Mouse (Mus musculus): ENCODE measurements around the gene Fam57b. TPM values are rescaled to one million over a fixed set of nuclear protein-coding genes. Genes with fewer than 3 reads are reported as not detected.
"Not testable (repeated sequence)": the region's sequence is repeated elsewhere in the genome, so short reads cannot be mapped to it uniquely, and the experiment has no call there.

Gene Fam57b
- polyA plus RNA-seq, 1 experiment from 2014 or later: not detected

DNA sequence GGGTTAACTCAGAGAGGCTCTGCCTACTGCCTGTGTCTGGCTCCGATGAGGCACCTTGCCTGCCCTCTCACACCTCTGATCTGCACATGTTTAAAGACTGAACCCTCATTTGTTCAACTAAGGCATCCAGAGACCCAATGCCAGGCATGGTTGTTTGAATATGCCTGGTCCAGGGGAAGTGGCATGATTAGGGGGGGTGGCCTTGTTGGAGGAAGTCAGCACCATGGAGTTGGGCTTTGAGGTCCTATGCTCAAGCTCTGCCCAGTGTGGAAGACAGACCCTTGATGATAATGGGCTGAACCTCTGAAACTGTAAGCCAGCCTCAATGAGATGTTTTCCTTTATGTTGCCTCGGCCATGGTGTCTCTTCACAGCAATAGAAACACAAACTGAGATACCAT lies 24.1 kb upstream of the Fam57b start:
- H3K27me3 ChIP-seq (ENCODE audit: control insufficient read depth, insufficient read depth, low read length): no peaks in the 10 kb centered on the region
- H3K4me2 ChIP-seq (ENCODE audit: low read depth, severe bottlenecking): no peak overlapping the region
- peaks cover 15% of the 10 kb centered on the region for H3K4me1 ChIP-seq (ENCODE audit: control insufficient read depth, insufficient read depth, low read length)
- 74% methylated on average over 2 of the region's 2 CpGs for WGBS
- ATAC-seq (ENCODE audit: insufficient number of reproducible peaks, low FRiP score, low TSS enrichment, low read depth): no peak
- H3K9ac ChIP-seq (ENCODE audit: low read length): no peak overlapping the region
- no peak overlapping the region for H3K27ac ChIP-seq (replicated peaks; ENCODE audit: low read depth, low read length)
- no peaks in the 10 kb centered on the region; the same call in 1 of the 2 replicates for H3K36me3 ChIP-seq (ENCODE audit: control insufficient read depth, insufficient read depth, low read length)
- no peak for DNase-seq (ENCODE audit: low spot score)
- no peak overlapping the region for H3K4me3 ChIP-seq (ENCODE audit: low read depth, low read length)
- no peaks in the 10 kb centered on the region for H3K9me3 ChIP-seq (ENCODE audit: control insufficient read depth, low read length)

GRCm38 (mm10) chr7:126774463-126774862 lies 23.0 kb upstream of the Fam57b start:
- H3K4me2 ChIP-seq (ENCODE audit: low read depth, severe bottlenecking): no peak overlapping the region
- H3K4me1 ChIP-seq (ENCODE audit: control insufficient read depth, insufficient read depth, low read length): peaks cover 15% of the 10 kb centered on the region
- DNase-seq (ENCODE audit: low spot score) (no peak), ATAC-seq (ENCODE audit: insufficient number of reproducible peaks, low FRiP score, low TSS enrichment, low read depth) (no peak)
- 88% methylated on average over 2 of the region's 2 CpGs for WGBS
- no peak overlapping the region for H3K9ac ChIP-seq (ENCODE audit: low read length)
- H3K9me3 ChIP-seq (ENCODE audit: control insufficient read depth, low read length): no peaks in the 10 kb centered on the region
- no peak overlapping the region for H3K27ac ChIP-seq (replicated peaks; ENCODE audit: low read depth, low read length)
- no peaks in the 10 kb centered on the region for H3K27me3 ChIP-seq (ENCODE audit: control insufficient read depth, insufficient read depth, low read length)
- H3K4me3 ChIP-seq (ENCODE audit: low read depth, low read length): no peak overlapping the region
- no peaks in the 10 kb centered on the region; the same call in 1 of the 2 replicates for H3K36me3 ChIP-seq (ENCODE audit: control insufficient read depth, insufficient read depth, low read length)

DNA sequence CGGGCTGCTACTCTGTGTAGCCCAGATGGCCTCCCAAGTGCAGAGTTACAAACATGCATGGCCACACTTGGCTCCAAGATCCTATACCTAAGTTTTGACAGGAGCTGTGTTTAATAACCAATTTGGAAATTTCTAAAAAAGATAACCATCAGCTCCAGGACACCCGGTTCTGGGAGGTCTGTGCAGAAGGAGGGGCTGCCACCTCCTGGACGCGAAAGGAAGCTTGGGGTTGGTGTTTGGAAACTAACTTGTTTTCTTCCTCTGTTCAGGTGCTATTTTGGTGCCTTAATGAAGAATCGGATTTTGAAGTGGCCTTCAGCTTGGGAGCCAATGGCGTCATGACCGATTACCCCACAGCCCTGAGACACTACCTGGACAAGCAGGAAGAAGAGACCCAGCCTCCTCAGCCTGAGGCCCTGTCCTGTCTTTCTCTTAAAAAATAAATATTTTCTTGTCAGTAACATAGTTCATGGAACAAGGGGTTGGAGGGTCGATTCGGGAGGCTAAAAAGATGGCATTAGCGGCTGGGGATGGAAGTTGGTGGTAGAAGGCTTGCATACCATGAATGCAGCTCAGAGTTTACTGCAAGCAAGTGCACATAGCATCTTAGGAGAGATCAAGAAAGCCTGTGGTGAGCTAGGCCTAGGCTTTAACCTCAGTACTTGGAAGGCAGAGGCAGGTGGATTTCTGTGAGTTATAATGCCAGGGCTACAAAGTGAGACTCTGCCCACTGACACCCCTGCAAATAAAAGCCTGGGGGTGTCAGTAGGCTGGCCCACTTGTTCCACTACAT lies 22.1 kb upstream of the Fam57b start:
- no peak for DNase-seq (ENCODE audit: low spot score)
- H3K27me3 ChIP-seq (ENCODE audit: control insufficient read depth, insufficient read depth, low read length): no peaks in the 10 kb centered on the region
- H3K9ac ChIP-seq (ENCODE audit: low read length): no peak overlapping the region; the same call in 1 of the 2 replicates
- 84% methylated on average over 10 of the region's 10 CpGs for WGBS
- H3K4me2 ChIP-seq (ENCODE audit: low read depth, severe bottlenecking): peak overlapping the region; percentile 93; the same call in 1 of the 2 replicates
- H3K4me1 ChIP-seq (ENCODE audit: control insufficient read depth, insufficient read depth, low read length): peaks cover 15% of the 10 kb centered on the region
- no peaks in the 10 kb centered on the region; the same call in 1 of the 2 replicates for H3K36me3 ChIP-seq (ENCODE audit: control insufficient read depth, insufficient read depth, low read length)
- H3K4me3 ChIP-seq (ENCODE audit: low read depth, low read length): no peak overlapping the region
- no peak for ATAC-seq (ENCODE audit: insufficient number of reproducible peaks, low FRiP score, low TSS enrichment, low read depth)
- no peaks in the 10 kb centered on the region for H3K9me3 ChIP-seq (ENCODE audit: control insufficient read depth, low read length)
- H3K27ac ChIP-seq (replicated peaks; ENCODE audit: low read depth, low read length): peak overlapping the region; percentile 56

GRCm38 (mm10) chr7:126775978-126776234 lies 21.6 kb upstream of the Fam57b start:
- H3K4me2 ChIP-seq (ENCODE audit: low read depth, severe bottlenecking): peak overlapping the region; percentile 93
- no peak overlapping the region; the same call in 1 of the 2 replicates for H3K9ac ChIP-seq (ENCODE audit: low read length)
- H3K27me3 ChIP-seq (ENCODE audit: control insufficient read depth, insufficient read depth, low read length): no peaks in the 10 kb centered on the region
- H3K27ac ChIP-seq (replicated peaks; ENCODE audit: low read depth, low read length): peak overlapping the region; percentile 56
- peak overlapping the region; percentile 73; the same call in 1 of the 2 replicates for H3K4me3 ChIP-seq (ENCODE audit: low read depth, low read length)
- peaks cover 15% of the 10 kb centered on the region for H3K4me1 ChIP-seq (ENCODE audit: control insufficient read depth, insufficient read depth, low read length)
- whole genome bisulfite sequencing: 51% methylated on average over 3 of the region's 3 CpGs
- H3K36me3 ChIP-seq (ENCODE audit: control insufficient read depth, insufficient read depth, low read length): no peaks in the 10 kb centered on the region; the same call in 1 of the 2 replicates
- no peak for ATAC-seq (ENCODE audit: insufficient number of reproducible peaks, low FRiP score, low TSS enrichment, low read depth)
- no peaks in the 10 kb centered on the region for H3K9me3 ChIP-seq (ENCODE audit: control insufficient read depth, low read length)
- DNase-seq (ENCODE audit: low spot score): no peak

GRCm38 (mm10) chr7:126776598-126777057 lies 20.8 kb upstream of the Fam57b start, which contains the start of gene Ypel3:
TSS of gene Ypel3 (plus strand) at chr7:126776955.
- peaks cover 20% of the 10 kb centered on the region for H3K4me1 ChIP-seq (ENCODE audit: control insufficient read depth, insufficient read depth, low read length)
- peak within 1 kb of the TSS; percentile 74 for H3K9ac ChIP-seq (ENCODE audit: low read length)
- no peaks in the 10 kb centered on the region for H3K27me3 ChIP-seq (ENCODE audit: control insufficient read depth, insufficient read depth, low read length)
- 0% methylated on average over 20 of the region's 37 CpGs for WGBS
- ATAC-seq (ENCODE audit: insufficient number of reproducible peaks, low FRiP score, low TSS enrichment, low read depth): peak; percentile 81
- no peaks in the 10 kb centered on the region for H3K9me3 ChIP-seq (ENCODE audit: control insufficient read depth, low read length)
- H3K36me3 ChIP-seq (ENCODE audit: control insufficient read depth, insufficient read depth, low read length): no peaks in the 10 kb centered on the region; the same call in 1 of the 2 replicates
- H3K27ac ChIP-seq (replicated peaks; ENCODE audit: low read depth, low read length): peak within 1 kb of the TSS; percentile 83
- peak within 1 kb of the TSS; percentile 73 for H3K4me3 ChIP-seq (ENCODE audit: low read depth, low read length)
- peak within 1 kb of the TSS; percentile 93 for H3K4me2 ChIP-seq (ENCODE audit: low read depth, severe bottlenecking)
- peak; percentile 93 for DNase-seq (ENCODE audit: low spot score)

DNA sequence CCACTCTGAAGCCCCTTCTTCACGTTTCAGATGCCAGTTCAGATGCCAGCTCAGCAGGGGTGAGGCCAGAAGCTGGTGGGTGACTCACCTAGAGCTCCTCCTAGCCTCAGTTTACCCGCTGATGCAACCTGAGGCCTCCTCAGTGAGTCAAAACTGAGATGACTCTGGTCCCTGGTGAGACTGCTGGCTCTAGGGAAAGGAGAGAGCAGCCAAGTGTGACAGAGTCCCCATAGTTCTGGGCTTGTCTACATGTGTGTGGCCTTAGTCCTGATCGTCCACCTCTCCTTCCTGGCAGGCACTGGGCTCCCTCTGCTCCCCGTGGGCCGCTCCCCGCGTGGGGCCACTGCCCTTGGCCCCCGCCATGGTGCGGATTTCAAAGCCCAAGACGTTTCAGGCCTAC lies 20.0 kb upstream of the Fam57b start:
- H3K4me2 ChIP-seq (ENCODE audit: low read depth, severe bottlenecking): peak overlapping the region; percentile 93
- no peaks in the 10 kb centered on the region for H3K27me3 ChIP-seq (ENCODE audit: control insufficient read depth, insufficient read depth, low read length)
- no peak overlapping the region for H3K27ac ChIP-seq (replicated peaks; ENCODE audit: low read depth, low read length)
- no peaks in the 10 kb centered on the region for H3K9me3 ChIP-seq (ENCODE audit: control insufficient read depth, low read length)
- peaks cover 20% of the 10 kb centered on the region for H3K4me1 ChIP-seq (ENCODE audit: control insufficient read depth, insufficient read depth, low read length)
- H3K4me3 ChIP-seq (ENCODE audit: low read depth, low read length): peak overlapping the region; percentile 73
- WGBS: 52% methylated on average over 10 of the region's 10 CpGs
- H3K36me3 ChIP-seq (ENCODE audit: control insufficient read depth, insufficient read depth, low read length): no peaks in the 10 kb centered on the region; the same call in 1 of the 2 replicates
- DNase-seq (ENCODE audit: low spot score) (no peak), ATAC-seq (ENCODE audit: insufficient number of reproducible peaks, low FRiP score, low TSS enrichment, low read depth) (no peak)
- H3K9ac ChIP-seq (ENCODE audit: low read length): peak overlapping the region; percentile 74

- Histone ChIP-seq H3K9me3 (ENCODE audit: control insufficient read depth, low read length) (no peaks in the 10 kb centered on the region), H3K27ac (replicated peaks; ENCODE audit: low read depth, low read length) (no peak overlapping the region), H3K4me2 (ENCODE audit: low read depth, severe bottlenecking) (no peak overlapping the region), H3K9ac (ENCODE audit: low read length) (no peak overlapping the region), H3K4me3 (ENCODE audit: low read depth, low read length) (no peak overlapping the region), H3K27me3 (ENCODE audit: control insufficient read depth, insufficient read depth, low read length) (no peaks in the 10 kb centered on the region), H3K36me3 (ENCODE audit: control insufficient read depth, insufficient read depth, low read length) (no peaks in the 10 kb centered on the region; the same call in 1 of the 2 replicates), H3K4me1 (ENCODE audit: control insufficient read depth, insufficient read depth, low read length) (peaks cover 20% of the 10 kb centered on the region)
- ATAC-seq (ENCODE audit: insufficient number of reproducible peaks, low FRiP score, low TSS enrichment, low read depth) (no peak), DNase-seq (ENCODE audit: low spot score) (no peak)
- 90% methylated on average over 3 of the region's 3 CpGs for WGBS
Observed at GRCm38 (mm10) chr7:126778147-126778546, 19.3 kb upstream of the Fam57b start.

- DNase-seq (ENCODE audit: low spot score); H3K4me3 ChIP-seq (ENCODE audit: low read depth, low read length); H3K27me3 ChIP-seq (ENCODE audit: control insufficient read depth, insufficient read depth, low read length); H3K9ac ChIP-seq (ENCODE audit: low read length); H3K27ac ChIP-seq (replicated peaks; ENCODE audit: low read depth, low read length); ATAC-seq (ENCODE audit: insufficient number of reproducible peaks, low FRiP score, low TSS enrichment, low read depth); H3K36me3 ChIP-seq (ENCODE audit: control insufficient read depth, insufficient read depth, low read length); H3K9me3 ChIP-seq (ENCODE audit: control insufficient read depth, low read length); H3K4me2 ChIP-seq (ENCODE audit: low read depth, severe bottlenecking): not testable (repeated sequence)
- H3K4me1 ChIP-seq (ENCODE audit: control insufficient read depth, insufficient read depth, low read length): peaks cover 20% of the 10 kb centered on the region
- WGBS: 90% methylated on average over 7 of the region's 7 CpGs
Observed at GRCm38 (mm10) chr7:126779101-126779500, 18.4 kb upstream of the Fam57b start.

Measured in limb, embryonic 11.5 days (tissue).